Mouse (Mus musculus) stomach, embryonic 16.5 days (tissue): ENCODE results near the gene E030030I06Rik. TPM values are rescaled to one million over a fixed set of nuclear protein-coding genes. Genes with fewer than 3 reads are reported as not detected.
"Not testable (repeated sequence)": the region's sequence is repeated elsewhere in the genome, so short reads cannot be mapped to it uniquely, and the experiment has no call there.

Experiments
- ATAC-seq: fragments of 200-750 bp; cut with Nextera tagmentation; 2 replicates; pipeline ENCODE4 v1.8.0; 2017; ENCODE audit warnings: moderate number of reproducible peaks, moderate TSS enrichment; ENCODE audit not compliant: insufficient read depth, low FRiP score
- H3K27ac ChIP-seq: fragments of 300-500 bp; sonication (generic); 2 replicates; pipeline ENCODE4 v1.5.1; 2014; ENCODE audit warnings: low read length
- H3K27me3 ChIP-seq: fragments of 300-500 bp; sonication (generic); 2 replicates; pipeline ENCODE4 v1.6.1; 2014; ENCODE audit warnings: low read length, control low read depth, mixed read lengths; ENCODE audit not compliant: control insufficient read depth, insufficient read depth
- H3K36me3 ChIP-seq: fragments of 300-500 bp; sonication (generic); 2 replicates; pipeline ENCODE4 v1.6.1; 2014; ENCODE audit warnings: low read length; ENCODE audit not compliant: control insufficient read depth, insufficient read depth
- H3K4me1 ChIP-seq: fragments of 300-500 bp; sonication (generic); 2 replicates; pipeline ENCODE4 v1.6.1; 2014; ENCODE audit warnings: low read length, control low read depth, mixed read lengths; ENCODE audit not compliant: control insufficient read depth, insufficient read depth
- H3K4me2 ChIP-seq: fragments of 300-500 bp; sonication (generic); 2 replicates; pipeline ENCODE4 v1.6.1; 2014; ENCODE audit warnings: low read depth, low read length, mixed read lengths
- H3K4me3 ChIP-seq: fragments of 300-500 bp; sonication (generic); replicated peaks from 2 replicates; pipeline ENCODE4 v1.5.1; 2014; ENCODE audit warnings: mild to moderate bottlenecking, low read length
- H3K9ac ChIP-seq: fragments of 300-500 bp; sonication (generic); 2 replicates; pipeline ENCODE4 v1.6.1; 2014; ENCODE audit warnings: low read length
- H3K9me3 ChIP-seq: fragments of 300-500 bp; sonication (generic); replicated peaks from 2 replicates; pipeline ENCODE4 v1.6.1; 2016; ENCODE audit warnings: low read length, control low read depth; ENCODE audit not compliant: control insufficient read depth
- WGBS: fragments of 180-500 bp; shearing (Covaris S2); extraction: QIAGEN DNeasy Blood & Tissue Kit; methylation state at CpG from one replicate; pipeline ENCODE4 v1.1.7; 2014; 5-methylcytosine and 5-hydroxymethylcytosine counted together
- polyA plus RNA-seq: library from polyadenylated mRNA; unstranded; fragments of >200 nt; fragmentation: Nextera tagmentation; extraction: Ambion mirVana; gene quantifications from 2 replicates; pipeline ENCODE4 v1.2.1, GENCODE M21; 2015

The E030030I06Rik gene
- polyA plus RNA-seq, 1 experiment from 2014 or later = 18.7 TPM

DNA sequence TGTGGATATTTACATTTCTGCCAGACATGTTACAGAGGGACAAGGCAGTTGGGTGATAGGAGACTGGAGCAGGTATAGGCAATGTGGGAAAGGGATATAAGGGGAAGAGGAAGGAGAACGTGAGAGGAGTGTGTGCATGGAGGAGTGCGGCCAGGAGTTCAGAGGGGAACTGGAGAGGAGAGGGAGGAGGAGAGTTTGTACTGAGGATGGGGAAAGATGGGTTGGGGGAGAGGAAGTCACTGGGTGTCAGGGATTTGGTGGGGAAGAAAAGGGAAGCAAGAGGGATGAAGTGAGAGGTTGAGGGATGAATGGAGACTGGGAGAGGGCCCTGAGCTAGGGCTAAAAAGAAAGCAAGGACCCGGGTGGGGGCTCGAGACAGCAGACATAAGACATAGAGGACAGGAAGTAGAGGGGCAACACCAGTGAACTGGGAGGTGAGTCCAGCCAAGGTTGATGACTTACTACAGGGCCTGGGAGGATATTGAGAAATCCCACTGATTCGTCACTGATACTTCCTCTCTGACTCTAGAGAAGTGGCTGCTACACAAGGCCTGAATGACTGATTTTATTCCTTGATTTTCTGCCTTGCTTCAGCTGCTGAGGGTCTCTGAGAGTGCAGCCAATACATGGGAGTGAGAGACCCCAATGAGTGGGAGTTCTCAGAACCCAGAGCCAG lies 16.4 kb upstream of the E030030I06Rik start:
- ATAC-seq = not testable (repeated sequence)

DNA sequence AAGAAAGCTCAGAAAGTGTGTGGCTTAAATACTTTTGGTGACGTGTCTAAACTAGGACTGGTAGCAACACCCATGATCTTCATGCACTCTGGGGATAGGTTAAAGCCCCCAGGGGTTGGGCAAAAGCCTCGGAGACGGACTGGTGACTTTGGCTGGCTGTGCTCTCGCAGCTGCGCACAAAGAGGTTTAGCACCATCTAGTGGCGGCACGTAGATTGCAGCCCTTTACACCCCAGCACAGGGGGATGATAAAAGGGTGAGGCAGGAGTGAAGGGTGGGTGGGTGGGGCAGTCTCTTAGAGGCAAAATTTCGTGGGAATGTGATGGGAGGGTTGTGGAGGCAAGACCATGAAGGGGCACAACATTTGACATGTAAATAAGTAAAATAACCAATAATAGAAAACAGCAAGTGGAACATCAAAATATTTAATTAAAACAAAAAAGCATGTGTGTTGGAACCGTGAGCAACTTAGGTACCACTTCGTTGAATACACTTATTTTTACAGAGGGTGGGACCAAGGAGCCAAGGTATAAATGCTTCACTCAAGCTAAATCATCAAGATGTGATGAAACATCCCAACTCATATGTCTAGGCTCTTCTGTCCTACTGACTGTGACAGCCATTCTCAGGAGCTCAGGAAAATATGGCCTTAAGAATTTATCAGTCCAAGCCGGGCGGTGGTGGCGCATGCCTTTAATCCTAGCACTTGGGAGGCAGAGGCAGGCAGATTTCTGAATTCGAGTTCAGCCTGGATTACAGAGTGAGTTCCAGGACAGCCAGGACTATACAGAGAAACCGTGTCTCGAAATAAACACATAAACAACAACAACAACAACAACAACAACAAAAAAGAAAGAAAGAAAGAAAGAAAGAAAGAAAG lies 14.9 kb upstream of the E030030I06Rik start:
- not testable (repeated sequence) for H3K27ac ChIP-seq, H3K9me3 ChIP-seq, H3K27me3 ChIP-seq, H3K9ac ChIP-seq, H3K36me3 ChIP-seq, H3K4me1 ChIP-seq
- 0 out of 2 replicates have a peak, but pooled peaks have one; percentile 53 for ATAC-seq
- 39% methylated on average over 14 of the region's 16 CpGs for WGBS
- Histone ChIP-seq H3K4me3 (peak overlapping the region; percentile 6; the same call in 1 of the 2 replicates), H3K4me2 (peak overlapping the region; percentile 40)

More for the DNA sequence above, 16.4 kb upstream of the E030030I06Rik start:
- not testable (repeated sequence) for H3K36me3 ChIP-seq, H3K4me2 ChIP-seq, H3K4me3 ChIP-seq, H3K9ac ChIP-seq, H3K9me3 ChIP-seq, H3K4me1 ChIP-seq, H3K27me3 ChIP-seq, H3K27ac ChIP-seq
- WGBS = 59% methylated on average over 5 of the region's 5 CpGs

DNA sequence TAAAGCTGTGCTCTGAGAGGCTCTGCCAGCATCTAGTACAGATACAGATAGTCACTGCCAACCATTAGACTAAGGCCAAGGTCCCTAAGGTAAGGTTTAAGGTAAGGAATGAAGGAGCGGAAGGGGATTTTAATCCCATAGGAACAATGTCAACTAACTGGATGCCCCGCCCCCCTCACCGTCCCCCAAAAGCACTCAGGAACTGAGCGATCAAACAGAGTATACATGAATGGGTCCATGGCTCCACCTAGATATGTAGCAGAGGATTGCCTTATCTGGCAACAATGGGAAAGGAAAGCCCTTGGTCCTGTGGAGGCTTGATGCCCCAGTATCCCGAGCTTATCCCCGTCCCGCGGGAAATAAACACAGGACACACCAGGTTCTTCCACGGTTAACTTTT lies 14.2 kb upstream of the E030030I06Rik start:
- not testable (repeated sequence) for H3K9me3 ChIP-seq, H3K9ac ChIP-seq, H3K36me3 ChIP-seq, ATAC-seq, H3K4me1 ChIP-seq, H3K27ac ChIP-seq
- Histone ChIP-seq H3K4me3 (peak overlapping the region; percentile 6; the same call in 1 of the 2 replicates), H3K27me3 (peaks cover 10% of the 10 kb centered on the region), H3K4me2 (peak overlapping the region; percentile 40)
- WGBS = 11% methylated on average over 9 of the region's 9 CpGs

GRCm38 (mm10) chr10:22159581-22160140 lies 10.6 kb upstream of the E030030I06Rik start:
- WGBS = 14% methylated on average over 23 of the region's 23 CpGs
- Histone ChIP-seq H3K27ac (no peak overlapping the region), H3K36me3 (no peaks in the 10 kb centered on the region), H3K27me3 (peaks cover 36% of the 10 kb centered on the region), H3K4me3 (no peak overlapping the region; the same call in 1 of the 2 replicates), H3K9me3 (no peaks in the 10 kb centered on the region), H3K9ac (no peak overlapping the region), H3K4me1 (no peaks in the 10 kb centered on the region), H3K4me2 (peak overlapping the region; percentile 50; the same call in 1 of the 2 replicates)
- no peak for ATAC-seq

- 1% methylated on average over 24 of the region's 24 CpGs for WGBS
- peak overlapping the region; percentile 45 for H3K4me3 ChIP-seq
- H3K4me1 ChIP-seq = no peaks in the 10 kb centered on the region
- H3K27me3 ChIP-seq = peaks cover 38% of the 10 kb centered on the region
- ATAC-seq = peak; percentile 70; the same call in 1 of the 2 replicates
- no peaks in the 10 kb centered on the region for H3K9me3 ChIP-seq
- H3K9ac ChIP-seq = no peak overlapping the region
- H3K4me2 ChIP-seq = peak overlapping the region; percentile 50
- H3K36me3 ChIP-seq = no peaks in the 10 kb centered on the region
- no peak overlapping the region for H3K27ac ChIP-seq
Observed at GRCm38 (mm10) chr10:22159131-22159561, 10.1 kb upstream of the E030030I06Rik start.

GRCm38 (mm10) chr10:22158310-22158999 lies 9.4 kb upstream of the E030030I06Rik start, which contains the start of the genes Raet1e and H60b:
TSS of gene Raet1e (plus strand) at chr10:22158569.
TSS of gene H60b (plus strand) at chr10:22158586.
- peak; percentile 89 for ATAC-seq
- not testable (repeated sequence) for H3K4me1 ChIP-seq, H3K27ac ChIP-seq, H3K36me3 ChIP-seq, H3K9me3 ChIP-seq
- peaks cover 39% of the 10 kb centered on the region for H3K27me3 ChIP-seq
- H3K4me2 ChIP-seq = peak within 1 kb of the TSS; percentile 50
- H3K9ac ChIP-seq = peak within 1 kb of the TSS; percentile 35; the same call in 1 of the 2 replicates
- H3K4me3 ChIP-seq = peak within 1 kb of the TSS; percentile 45
- under 1% methylated on average over 46 of the region's 48 CpGs for WGBS

GRCm38 (mm10) chr10:22154871-22155799 lies 6.1 kb upstream of the E030030I06Rik start:
- no peak overlapping the region for H3K9ac ChIP-seq
- H3K4me3 ChIP-seq = no peak overlapping the region
- H3K27me3 ChIP-seq = peaks cover 42% of the 10 kb centered on the region
- H3K9me3 ChIP-seq = no peaks in the 10 kb centered on the region
- ATAC-seq = no peak
- H3K27ac ChIP-seq = no peak overlapping the region
- no peaks in the 10 kb centered on the region for H3K36me3 ChIP-seq
- peaks cover 11% of the 10 kb centered on the region for H3K4me1 ChIP-seq
- H3K4me2 ChIP-seq = no peak overlapping the region
- 36% methylated on average over 3 of the region's 3 CpGs for WGBS

DNA sequence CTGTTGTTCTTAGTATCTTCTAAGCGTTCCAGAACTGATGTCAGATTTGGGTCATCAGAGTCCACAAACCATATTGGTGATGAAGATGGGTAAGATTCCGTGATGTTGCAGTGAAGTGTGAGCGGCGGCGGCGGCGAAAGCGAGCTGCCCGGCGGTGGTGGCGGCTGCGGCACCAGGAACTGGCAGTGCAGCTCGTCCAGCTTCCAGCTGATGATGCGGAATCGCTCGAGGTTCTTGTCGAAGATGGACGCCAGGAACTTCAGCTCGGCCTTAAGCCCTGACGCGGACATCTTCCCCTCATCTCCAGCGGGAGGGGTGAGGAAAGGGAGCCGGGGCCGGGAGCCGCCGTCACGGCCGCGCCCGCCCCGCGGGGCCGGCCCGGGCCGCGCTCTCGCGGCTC lies 5.1 kb upstream of the E030030I06Rik start:
- not testable (repeated sequence) for H3K27ac ChIP-seq, H3K36me3 ChIP-seq, H3K9me3 ChIP-seq, H3K9ac ChIP-seq, ATAC-seq
- H3K4me1 ChIP-seq = peaks cover 16% of the 10 kb centered on the region
- peak overlapping the region; percentile 42 for H3K4me3 ChIP-seq
- peaks cover 41% of the 10 kb centered on the region for H3K27me3 ChIP-seq
- under 1% methylated on average over 38 of the region's 38 CpGs for WGBS
- H3K4me2 ChIP-seq = peak overlapping the region; percentile 51
